Mouse (Mus musculus) forebrain, postnatal 0 days (tissue): Measurements from ENCODE around the gene Btd. TPM values are rescaled to one million over a fixed set of nuclear protein-coding genes. Genes with fewer than 3 reads are reported as not detected.

Experiments used
- ATAC-seq: fragments of 200-750 bp; cut with Nextera tagmentation; 2 replicates; pipeline ENCODE4 v1.8.0; 2017; ENCODE audit warnings: mild to moderate bottlenecking, moderate library complexity
- DNase-seq: peaks from one replicate; pipeline ENCODE4 v3.0.0-alpha.2; 2015
- H3K27ac ChIP-seq: fragments of 300-500 bp; sonication (generic); 2 replicates; pipeline ENCODE4 v1.5.1; 2014; ENCODE audit warnings: low read depth, mild to moderate bottlenecking, antibody characterized with exemption, low read length, moderate library complexity, mixed read lengths
- H3K27me3 ChIP-seq: fragments of 300-500 bp; sonication (generic); 2 replicates; pipeline ENCODE4 v1.6.1; 2014; ENCODE audit warnings: mild to moderate bottlenecking, low read length, mixed read lengths; ENCODE audit not compliant: insufficient read depth
- H3K36me3 ChIP-seq: fragments of 300-500 bp; sonication (generic); 2 replicates; pipeline ENCODE4 v1.6.1; 2014; ENCODE audit warnings: mild to moderate bottlenecking, moderate library complexity; ENCODE audit not compliant: insufficient read depth
- H3K4me1 ChIP-seq: fragments of 300-500 bp; sonication (generic); 2 replicates; pipeline ENCODE4 v1.6.1; 2014; ENCODE audit warnings: antibody characterized with exemption; ENCODE audit not compliant: insufficient read depth
- H3K4me2 ChIP-seq: fragments of 300-500 bp; sonication (generic); 2 replicates; pipeline ENCODE4 v1.6.1; 2014; ENCODE audit warnings: low read depth, mild to moderate bottlenecking, moderate library complexity
- H3K4me3 ChIP-seq: fragments of 300-500 bp; sonication (generic); 2 replicates; pipeline ENCODE4 v1.5.1; 2014; ENCODE audit warnings: low read depth, low read length, mixed read lengths
- H3K9ac ChIP-seq: fragments of 300-500 bp; sonication (generic); 2 replicates; pipeline ENCODE4 v1.6.1; 2014; ENCODE audit warnings: mild to moderate bottlenecking
- H3K9me3 ChIP-seq: fragments of 300-500 bp; sonication (generic); 2 replicates; pipeline ENCODE4 v1.6.1; 2016; ENCODE audit warnings: low read length
- CTCF ChIP-seq: sonication (generic); IDR thresholded peaks from 2 replicates; pipeline ENCODE4 v1.5.1; 2016; ENCODE audit warnings: antibody characterized with exemption, control low read depth, low read depth
- WGBS: fragments of 180-500 bp; shearing (Covaris S2); extraction: QIAGEN DNeasy Blood & Tissue Kit; methylation state at CpG from one replicate; pipeline ENCODE4 v1.1.7; 2014; 5-methylcytosine and 5-hydroxymethylcytosine counted together
- polyA plus RNA-seq: library from polyadenylated mRNA; unstranded; fragments of >200 nt; fragmentation: Nextera tagmentation; extraction: Ambion mirVana; gene quantifications from 2 replicates; pipeline ENCODE4 v1.2.1, GENCODE M21; 2015
- total RNA-seq: library from RNA; depleted of rRNA; stranded (reverse); fragments of >200 nt; gene quantifications from 2 replicates; pipeline ENCODE4 v1.2.3, GENCODE M21; 2014

Gene Btd
- total and polyA plus RNA-seq, 2 experiments from 2014 or later: 16.4 to 22.7 TPM

GRCm38 (mm10) chr14:31666931-31667705, 26.3 kb downstream of the Btd start:
- Histone ChIP-seq H3K36me3 (peaks cover 6% of the 10 kb centered on the region), H3K4me3 (no peak overlapping the region), H3K27me3 (no peaks in the 10 kb centered on the region), H3K27ac (no peak overlapping the region), H3K9me3 (no peaks in the 10 kb centered on the region), H3K4me2 (no peak overlapping the region), H3K9ac (no peak overlapping the region), H3K4me1 (peaks cover 15% of the 10 kb centered on the region)
- DNase-seq: no peak
- TF ChIP-seq CTCF: no peak
- 95% methylated on average over 28 of the region's 28 CpGs for WGBS
- no peak for ATAC-seq

GRCm38 (mm10) chr14:31667741-31668140, 26.9 kb downstream of the Btd start:
- Histone ChIP-seq H3K9ac (no peak overlapping the region), H3K27me3 (no peaks in the 10 kb centered on the region), H3K4me3 (no peak overlapping the region), H3K9me3 (no peaks in the 10 kb centered on the region), H3K36me3 (peaks cover 6% of the 10 kb centered on the region), H3K4me1 (0 out of 2 replicates have a peak, but pooled peaks cover 9% of the 10 kb centered on the region), H3K27ac (no peak overlapping the region; the same call in 1 of the 2 replicates), H3K4me2 (no peak overlapping the region)
- DNase-seq (no peak), ATAC-seq (no peak)
- 90% methylated on average over 6 of the region's 6 CpGs for WGBS
- no peak for TF ChIP-seq CTCF

DNA sequence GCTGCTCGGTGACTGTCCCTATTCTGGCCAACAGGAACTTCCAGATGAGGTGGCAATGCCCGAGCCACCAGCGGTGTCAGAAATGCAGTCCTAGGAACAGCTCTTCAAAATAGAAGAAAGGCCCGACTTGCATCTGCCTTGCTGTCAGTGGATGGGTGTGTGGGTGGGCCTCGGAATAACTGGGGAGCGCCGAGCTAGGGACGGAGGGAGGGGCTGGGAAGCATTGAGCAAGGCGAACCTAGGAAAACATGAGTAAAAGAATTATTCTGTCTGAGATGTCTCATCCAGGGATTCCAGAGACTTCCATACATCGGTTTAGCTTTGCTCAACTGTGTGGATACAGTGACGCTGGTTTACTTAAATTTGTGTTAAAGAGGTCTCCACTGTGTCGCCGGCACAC, 27.5 kb downstream of the Btd start:
- no peak overlapping the region for H3K9ac ChIP-seq
- H3K4me3 ChIP-seq: no peak overlapping the region
- DNase-seq (no peak), ATAC-seq (no peak)
- no peak overlapping the region for H3K4me2 ChIP-seq
- TF ChIP-seq CTCF: no peak
- peak overlapping the region; percentile 15; the same call in 1 of the 2 replicates for H3K27ac ChIP-seq
- H3K4me1 ChIP-seq: 0 out of 2 replicates have a peak, but pooled peaks cover 9% of the 10 kb centered on the region
- no peaks in the 10 kb centered on the region for H3K9me3 ChIP-seq
- no peaks in the 10 kb centered on the region for H3K27me3 ChIP-seq
- WGBS: 77% methylated on average over 13 of the region's 13 CpGs
- H3K36me3 ChIP-seq: peaks cover 6% of the 10 kb centered on the region

DNA sequence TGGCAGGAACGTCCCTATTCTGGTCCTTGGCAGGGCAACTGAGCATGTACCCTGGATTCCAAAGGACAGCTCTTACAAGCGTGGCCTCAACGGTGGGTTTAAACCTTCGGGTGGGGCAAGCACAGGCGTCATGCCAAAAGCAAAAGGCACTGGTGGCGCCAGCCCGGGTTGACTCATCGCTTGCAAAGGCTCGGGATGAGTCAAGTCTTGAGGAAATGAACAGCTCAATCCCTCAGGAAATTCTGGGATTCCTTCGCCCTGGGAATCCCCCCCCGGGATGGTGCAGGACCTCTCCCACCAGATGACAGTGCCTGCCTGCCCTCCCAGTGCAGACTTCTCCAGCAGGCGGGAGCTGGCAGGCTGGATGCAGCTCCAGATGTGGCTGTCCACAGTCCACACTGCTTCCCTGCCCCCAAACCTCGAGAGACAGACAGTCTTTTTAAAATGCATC, 28.4 kb downstream of the Btd start:
- 48% methylated on average over 13 of the region's 13 CpGs for WGBS

GRCm38 (mm10) chr14:31669642-31670490, 29.0 kb downstream of the Btd start:
- Histone ChIP-seq H3K36me3 (peaks cover 6% of the 10 kb centered on the region), H3K27ac (peak overlapping the region; percentile 64), H3K27me3 (no peaks in the 10 kb centered on the region), H3K4me3 (no peak overlapping the region), H3K4me2 (no peak overlapping the region), H3K4me1 (0 out of 2 replicates have a peak, but pooled peaks cover 9% of the 10 kb centered on the region), H3K9me3 (no peaks in the 10 kb centered on the region), H3K9ac (no peak overlapping the region)
- peak; percentile 61 for DNase-seq
- no peak for TF ChIP-seq CTCF
- ATAC-seq: peak; percentile 63
- WGBS: 48% methylated on average over 15 of the region's 15 CpGs

More for the DNA sequence above, 28.4 kb downstream of the Btd start:
- ATAC-seq (peak; percentile 42), DNase-seq (no peak)
- Histone ChIP-seq H3K9me3 (no peaks in the 10 kb centered on the region), H3K4me1 (0 out of 2 replicates have a peak, but pooled peaks cover 9% of the 10 kb centered on the region), H3K27ac (peak overlapping the region; percentile 64), H3K36me3 (peaks cover 6% of the 10 kb centered on the region), H3K27me3 (no peaks in the 10 kb centered on the region), H3K4me2 (no peak overlapping the region), H3K4me3 (no peak overlapping the region), H3K9ac (no peak overlapping the region)
- no peak for TF ChIP-seq CTCF

DNA sequence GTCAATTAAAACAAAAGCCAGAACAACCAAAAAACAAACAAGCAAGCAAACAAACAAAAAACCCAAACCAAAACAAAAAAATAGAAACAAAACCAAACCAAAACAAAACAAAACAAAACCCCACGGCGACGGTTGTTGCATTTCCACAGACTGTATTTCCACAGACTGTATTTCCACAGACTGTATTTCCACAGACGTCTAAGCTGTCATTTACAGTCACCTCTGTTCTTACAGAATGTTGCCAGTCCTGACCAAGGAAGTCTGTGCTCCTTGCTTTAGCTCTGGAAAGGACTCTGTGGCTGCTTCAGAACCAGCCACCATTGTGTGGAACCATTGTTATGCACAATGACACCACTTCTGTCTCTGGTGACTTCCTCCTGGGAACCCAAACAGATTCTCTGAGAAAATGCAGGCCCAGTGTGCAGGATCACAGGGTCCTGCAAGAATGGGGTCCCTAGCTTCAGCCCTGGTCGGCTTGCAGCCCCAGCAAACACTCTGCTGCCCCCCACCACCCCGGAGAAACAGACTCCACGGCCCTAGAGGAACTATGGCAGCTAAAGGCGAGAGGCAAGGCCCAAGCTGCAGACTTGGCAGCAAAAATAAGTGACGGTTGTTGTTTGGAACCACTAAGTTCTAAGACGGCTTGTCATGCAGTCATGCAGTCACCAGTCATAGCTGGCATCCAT, 30.9 kb downstream of the Btd start:
- 49% methylated on average over 10 of the region's 10 CpGs for WGBS

More for the DNA sequence above, 30.9 kb downstream of the Btd start:
- H3K4me2 ChIP-seq: no peak overlapping the region
- no peak overlapping the region for H3K4me3 ChIP-seq
- H3K27me3 ChIP-seq: no peaks in the 10 kb centered on the region
- ATAC-seq (no peak), DNase-seq (no peak)
- no peak overlapping the region for H3K9ac ChIP-seq
- no peaks in the 10 kb centered on the region for H3K9me3 ChIP-seq
- no peak for TF ChIP-seq CTCF
- peaks cover 3% of the 10 kb centered on the region for H3K36me3 ChIP-seq
- H3K27ac ChIP-seq: no peak overlapping the region
- H3K4me1 ChIP-seq: 0 out of 2 replicates have a peak, but pooled peaks cover 9% of the 10 kb centered on the region
